Mouse (Mus musculus): ENCODE data around the gene Fam181a.

Gene Fam181a

GRCm38 (mm10) chr12:103315831-103316545 is 5.2 kb downstream of the Fam181a start:
- DNase-seq, result no peak

DNA sequence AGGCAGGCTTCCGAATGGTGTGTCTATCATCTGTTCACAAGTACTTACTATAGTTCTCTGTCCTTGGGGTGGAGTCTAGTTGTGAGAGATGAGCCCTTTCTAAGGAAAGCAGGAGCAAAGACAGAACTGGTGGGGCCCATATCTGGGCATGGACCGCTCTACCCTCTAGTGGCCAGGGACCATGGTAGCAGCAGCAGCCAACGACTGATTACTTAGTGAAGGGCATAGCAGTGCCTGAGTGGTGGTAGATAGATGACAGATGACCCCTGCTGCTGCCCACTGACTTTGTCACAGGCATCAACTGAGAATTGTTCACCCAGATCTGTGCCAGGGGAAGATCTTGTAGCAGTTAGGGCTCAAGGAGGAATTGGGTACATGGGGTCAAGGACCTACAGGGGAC is 12.0 kb downstream of the Fam181a start:
- DNase-seq, result peak in 1 of 2 experiments; percentile 50

DNA sequence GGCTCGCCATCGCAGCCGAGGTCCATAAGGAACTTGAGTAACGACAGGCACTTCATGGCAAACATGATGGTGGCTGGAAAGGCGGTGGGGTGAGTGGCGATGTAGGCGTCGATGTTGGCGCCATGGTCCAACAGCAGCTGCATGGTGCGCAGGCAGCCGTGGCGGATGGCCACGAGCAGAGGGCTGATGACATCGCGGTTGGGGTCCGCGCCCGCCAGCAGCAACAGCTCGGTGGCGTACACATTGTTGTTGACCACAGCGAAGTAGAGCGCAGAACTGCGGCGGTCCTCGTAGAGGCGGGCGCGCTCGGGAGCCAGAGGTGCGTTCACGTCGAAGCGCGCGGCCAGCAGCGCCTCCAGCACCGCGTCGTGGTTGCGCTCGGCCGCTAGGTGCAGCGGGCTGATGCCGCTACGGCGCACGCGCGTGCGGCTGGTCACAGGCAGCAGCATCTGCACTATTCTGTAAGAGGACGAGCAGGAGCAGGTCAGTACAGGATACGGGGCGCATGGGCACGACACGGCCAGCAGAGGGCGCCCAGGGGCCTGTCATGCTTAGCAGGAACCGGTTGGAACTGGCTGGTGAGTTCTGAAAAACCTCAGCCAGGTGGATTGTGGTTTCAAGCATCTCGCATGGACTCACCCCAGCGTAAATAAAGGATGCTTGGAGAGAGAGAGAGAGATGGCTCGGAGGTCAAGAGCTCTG is 14.5 kb downstream of the Fam181a start:
- DNase-seq, result peak; percentile 90 to 91

DNA sequence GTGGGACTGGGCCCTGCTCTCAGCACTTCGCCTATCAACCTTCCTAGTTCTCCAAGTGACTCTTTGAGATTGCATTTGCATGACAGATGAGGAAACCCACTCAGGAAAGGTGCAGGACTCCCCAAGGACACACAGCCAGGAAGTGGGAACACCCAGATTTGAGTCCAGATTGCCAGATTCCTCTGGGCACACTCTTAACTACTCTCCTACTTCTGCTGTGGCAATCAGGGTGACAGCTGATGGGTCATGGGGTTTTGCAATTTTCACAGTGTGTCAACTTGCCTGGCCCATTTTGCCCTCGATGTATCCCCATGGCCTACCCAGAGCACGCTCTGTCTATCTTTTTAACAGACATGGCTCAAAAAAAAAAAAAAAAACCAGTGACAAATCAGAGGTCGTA is 15.8 kb downstream of the Fam181a start:
- no peak for DNase-seq

GRCm38 (mm10) chr12:103327107-103327506 is 16.3 kb downstream of the Fam181a start:
- DNase-seq, result no peak

DNA sequence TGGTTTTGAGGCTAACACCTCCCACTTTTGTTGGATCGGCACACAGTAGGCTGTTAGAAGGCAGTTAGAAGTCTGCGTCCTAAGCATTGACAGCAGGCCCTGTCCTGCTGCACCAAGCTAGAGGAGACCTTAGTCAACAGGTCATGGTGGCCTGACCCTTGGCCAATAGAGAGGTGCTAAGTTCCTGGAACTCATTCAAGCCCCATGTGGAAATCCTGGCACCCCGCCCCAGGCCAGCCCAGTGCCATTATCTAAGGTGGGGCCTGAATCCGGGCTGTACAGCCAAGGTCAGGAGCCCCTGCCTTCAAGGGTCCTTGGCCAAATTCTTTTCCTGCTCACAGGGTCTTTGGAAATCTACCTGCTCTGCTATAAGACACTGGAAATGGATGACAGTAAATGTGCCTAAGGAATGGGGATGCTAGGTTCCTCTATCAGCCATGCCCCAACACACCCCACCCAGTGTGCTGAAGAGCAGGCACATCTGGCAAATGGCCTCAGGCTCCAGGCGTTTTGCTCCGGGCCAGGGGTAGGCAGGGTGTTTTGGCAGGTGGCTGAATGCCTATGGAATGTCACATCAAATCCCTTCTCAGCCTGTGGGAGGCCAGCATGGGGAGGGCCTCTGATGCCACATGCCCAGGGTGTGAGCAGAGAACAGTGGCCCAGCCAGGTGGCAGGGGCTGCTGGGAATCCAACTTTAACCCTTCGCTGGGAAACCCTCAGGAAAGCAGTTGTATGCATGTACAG is 17.8 kb downstream of the Fam181a start:
- peak; percentile 57 to 69 for DNase-seq

GRCm38 (mm10) chr12:103331491-103331890 is 20.7 kb downstream of the Fam181a start:
- no peak for DNase-seq

DNA sequence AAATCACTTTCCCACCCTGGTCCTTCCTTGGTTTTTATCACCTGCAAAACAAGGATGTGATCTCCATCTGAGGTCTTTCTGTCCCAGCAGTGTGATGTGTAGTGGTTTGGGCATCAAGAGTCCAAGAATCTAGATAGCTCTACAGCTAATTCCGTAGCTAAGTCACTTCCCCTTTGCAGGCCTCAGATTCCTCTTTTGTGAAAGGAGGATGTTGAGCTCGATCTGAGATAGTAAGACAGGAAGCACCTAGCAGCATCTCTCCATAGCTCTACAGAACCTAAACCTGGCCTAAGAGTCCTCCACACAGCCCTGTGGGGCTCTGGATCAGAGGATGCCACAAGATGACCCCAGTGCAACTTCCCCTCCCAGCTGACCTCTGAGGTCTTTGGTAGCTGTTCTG is 22.1 kb downstream of the Fam181a start:
- no peak for DNase-seq

- no peak for DNase-seq
These were observed 22.7 kb downstream of the Fam181a start for GRCm38 (mm10) chr12:103333426-103333825.

- no peak for DNase-seq
These were observed 26.0 kb downstream of the Fam181a start for GRCm38 (mm10) chr12:103336766-103337165.

DNA sequence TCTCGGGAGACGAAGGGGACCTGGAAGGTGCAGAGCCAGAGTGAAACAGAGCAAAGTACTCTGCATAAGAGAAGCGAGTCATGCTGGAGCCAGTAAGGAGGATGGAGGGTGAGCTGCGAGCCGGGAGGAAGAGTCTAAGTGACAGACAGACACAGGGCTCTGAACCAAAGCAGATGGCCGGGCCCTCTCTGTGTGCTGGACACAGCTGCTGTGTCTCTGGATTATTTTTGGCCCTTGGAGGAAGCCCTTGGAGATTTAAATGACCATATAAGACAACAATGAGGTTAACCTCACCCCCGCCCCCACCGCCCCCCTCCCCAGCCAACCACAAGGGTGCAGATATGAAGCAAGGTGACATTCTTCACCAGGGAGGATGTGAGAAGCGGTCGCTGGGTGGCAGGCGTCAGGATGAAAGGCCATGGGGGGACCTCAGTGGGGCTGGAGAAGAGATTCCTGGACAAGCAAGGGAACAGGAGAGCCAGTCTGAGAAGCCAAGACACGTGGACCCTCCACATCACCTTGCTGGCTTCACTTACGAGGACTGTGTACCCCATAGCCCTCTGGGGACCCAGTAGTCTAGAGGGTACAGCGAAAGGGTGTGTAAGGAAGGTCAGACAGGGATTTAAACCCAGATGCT is 27.5 kb downstream of the Fam181a start:
- no peak for DNase-seq

DNA sequence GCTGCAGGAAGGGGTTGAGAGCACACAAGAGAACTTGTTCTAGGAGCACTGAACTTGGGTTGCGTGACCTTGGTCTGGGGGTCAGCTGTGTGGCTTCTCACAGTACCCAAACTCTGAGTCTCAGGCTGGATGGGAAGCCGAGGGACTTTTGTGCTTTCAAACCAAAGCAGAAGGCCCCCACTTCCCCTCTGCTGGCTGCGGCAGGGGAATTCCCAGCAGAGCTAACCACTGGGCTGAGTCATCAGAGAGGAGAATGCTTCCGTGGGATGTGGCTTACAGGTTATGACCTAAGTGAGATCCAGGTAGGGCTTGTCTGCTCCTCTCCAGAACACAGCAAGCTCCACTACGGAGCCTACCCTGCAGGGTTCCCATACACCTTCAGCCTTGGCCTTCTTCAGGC is 30.4 kb downstream of the Fam181a start:
- DNase-seq, result peak; percentile 59 to 63

GRCm38 (mm10) chr12:103343456-103343855 is 32.7 kb downstream of the Fam181a start:
- peak; percentile 64 to 69 for DNase-seq

- no peak for DNase-seq
These were observed 34.2 kb downstream of the Fam181a start for GRCm38 (mm10) chr12:103344934-103345333.

GRCm38 (mm10) chr12:103346945-103347344 is 36.2 kb downstream of the Fam181a start:
- DNase-seq, result no peak

DNA sequence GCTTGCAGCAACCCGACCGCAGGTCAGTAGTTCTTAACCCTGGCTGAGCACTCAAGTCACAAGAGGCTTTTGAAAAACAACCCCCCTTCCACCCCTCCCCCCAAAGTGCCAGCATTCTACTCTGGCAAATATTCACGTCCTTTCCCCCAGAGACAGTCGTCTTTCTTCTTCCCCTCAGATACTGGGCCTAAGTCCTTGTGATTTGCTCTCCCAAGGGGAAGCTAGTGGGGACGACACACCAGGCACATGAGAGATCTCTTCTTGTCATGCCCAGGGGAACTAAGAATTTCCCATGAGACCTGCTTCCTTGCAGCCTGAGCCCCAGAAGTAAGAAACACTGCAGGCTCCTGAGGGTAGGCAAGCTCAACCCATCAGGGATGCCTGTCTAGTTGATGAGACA is 36.6 kb downstream of the Fam181a start:
- DNase-seq, result no peak

DNA sequence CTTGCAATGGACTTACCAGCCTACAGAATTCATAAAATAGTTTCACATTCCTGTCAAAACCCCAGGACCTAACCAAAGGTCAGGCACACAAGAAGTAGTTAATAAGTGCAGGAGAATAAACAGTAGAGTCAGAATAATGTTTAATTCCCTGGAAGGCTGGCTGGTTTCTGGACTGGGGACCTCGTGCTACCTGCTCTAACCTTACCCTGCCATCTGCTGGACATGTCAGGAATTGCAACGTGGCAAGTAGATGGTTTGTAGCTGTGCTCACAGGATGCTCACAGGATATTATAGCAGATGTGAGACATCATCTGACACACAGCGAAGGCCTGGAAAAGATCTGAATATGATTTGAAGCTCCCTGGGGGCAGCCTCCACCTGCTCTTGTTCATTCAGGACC is 37.7 kb downstream of the Fam181a start:
- peak; percentile 63 to 83 for DNase-seq

DNA sequence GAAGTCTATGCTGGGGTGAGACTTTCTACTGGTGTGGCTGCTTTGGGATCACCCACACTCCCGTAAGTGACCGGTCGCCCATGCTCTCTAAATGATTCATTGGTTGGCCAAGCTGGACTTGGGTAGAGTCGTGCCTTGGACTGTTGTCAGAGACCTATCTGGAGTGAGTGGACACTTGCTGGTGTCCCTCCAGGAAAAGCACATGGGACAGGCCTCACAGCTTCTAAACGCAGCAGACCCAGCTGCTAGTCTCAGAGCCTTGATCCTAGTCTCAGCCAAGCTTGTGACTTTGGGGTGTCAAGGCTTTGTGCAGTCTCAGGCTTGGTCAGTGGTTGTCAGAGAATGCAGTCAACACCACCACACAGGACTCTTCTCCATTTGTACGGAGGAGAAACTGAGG is 42.0 kb downstream of the Fam181a start:
- no peak for DNase-seq

- peak; percentile 34 to 56 for DNase-seq
These were observed 42.8 kb downstream of the Fam181a start for GRCm38 (mm10) chr12:103353538-103353937.

GRCm38 (mm10) chr12:103355746-103356414 is 45.1 kb downstream of the Fam181a start, which contains the start of gene Asb2:
Gene Asb2 (minus strand): TSS chr12:103356001.
- DNase-seq, result peak; percentile 44 to 56

DNA sequence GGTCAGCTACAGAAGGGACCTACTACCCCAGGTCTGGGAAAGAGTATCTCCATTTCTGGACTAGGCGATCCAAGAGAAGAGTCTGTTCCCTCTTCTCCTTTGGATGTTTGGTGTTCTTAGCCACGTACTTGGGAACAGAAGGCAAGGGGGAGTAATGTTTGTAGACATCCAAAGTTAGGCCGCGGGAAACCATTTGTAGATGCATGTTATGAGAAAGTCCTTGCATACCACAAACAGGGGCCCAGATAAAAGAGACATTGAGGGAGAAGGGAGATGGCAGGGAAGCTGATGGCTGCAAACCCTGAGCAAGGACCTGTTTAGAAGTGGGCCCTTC is 45.6 kb downstream of the Fam181a start:
- DNase-seq, result no peak

DNA sequence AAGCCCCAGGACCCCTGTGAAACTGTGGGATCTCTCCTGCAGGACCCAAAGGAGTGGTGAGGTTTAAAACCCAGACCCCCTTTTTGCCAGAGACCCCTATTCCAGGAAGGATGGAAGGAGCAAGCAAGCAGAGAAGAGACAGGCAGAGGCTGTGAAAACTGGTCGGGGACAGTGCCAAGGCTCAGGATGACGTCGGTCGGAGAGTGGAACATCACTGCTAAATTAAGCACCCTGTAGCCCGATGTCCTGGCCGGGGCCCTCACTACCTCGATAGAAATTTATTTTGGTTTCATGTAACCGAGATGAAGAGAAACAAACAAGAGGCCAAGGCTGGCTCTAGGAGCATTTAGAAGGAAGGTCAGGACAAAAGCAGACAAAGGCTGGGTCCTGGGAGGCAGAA is 47.4 kb downstream of the Fam181a start:
- no peak for DNase-seq
